Mouse (Mus musculus) intestine, postnatal 0 days (tissue): ENCODE results near the gene Smarcd3. TPM values are rescaled to one million over a fixed set of nuclear protein-coding genes. Genes with fewer than 3 reads are reported as not detected.

ENCODE experiments used
- ATAC-seq: fragments of 200-750 bp; cut with Nextera tagmentation; 2 replicates; pipeline ENCODE4 v1.8.0; 2017; ENCODE audit warnings: mild to moderate bottlenecking, moderate TSS enrichment, moderate library complexity
- H3K27ac ChIP-seq: fragments of 300-500 bp; sonication (generic); 2 replicates; pipeline ENCODE4 v1.5.1; 2014; ENCODE audit warnings: mild to moderate bottlenecking, low read depth, low read length, moderate library complexity
- H3K27me3 ChIP-seq: fragments of 300-500 bp; sonication (generic); replicated peaks from 2 replicates; pipeline ENCODE4 v1.6.1; 2014; ENCODE audit warnings: low read length, mixed read lengths; ENCODE audit not compliant: control insufficient read depth, insufficient read depth
- H3K36me3 ChIP-seq: fragments of 300-500 bp; sonication (generic); 2 replicates; pipeline ENCODE4 v1.6.1; 2014; ENCODE audit warnings: mild to moderate bottlenecking, moderate library complexity; ENCODE audit not compliant: control insufficient read depth, insufficient read depth
- H3K4me1 ChIP-seq: fragments of 300-500 bp; sonication (generic); replicated peaks from 2 replicates; pipeline ENCODE4 v1.6.1; 2014; ENCODE audit warnings: antibody characterized with exemption, low read length, mixed read lengths; ENCODE audit not compliant: control insufficient read depth, insufficient read depth
- H3K4me2 ChIP-seq: fragments of 300-500 bp; sonication (generic); replicated peaks from 2 replicates; pipeline ENCODE4 v1.6.1; 2014; ENCODE audit warnings: low read depth, mild to moderate bottlenecking, moderate library complexity
- H3K4me3 ChIP-seq: fragments of 300-500 bp; sonication (generic); 2 replicates; pipeline ENCODE4 v1.5.1; 2014; ENCODE audit warnings: low read depth, low read length
- H3K9ac ChIP-seq: fragments of 300-500 bp; sonication (generic); 2 replicates; pipeline ENCODE4 v1.6.1; 2014; ENCODE audit warnings: mild to moderate bottlenecking, low read depth, low read length
- H3K9me3 ChIP-seq: fragments of 300-500 bp; sonication (generic); 2 replicates; pipeline ENCODE4 v1.6.1; 2016; ENCODE audit warnings: mixed run types; ENCODE audit not compliant: control insufficient read depth
- CTCF ChIP-seq: sonication (generic); IDR thresholded peaks from 2 replicates; pipeline ENCODE4 v1.5.1; 2016; ENCODE audit warnings: low read depth, mild to moderate bottlenecking, control low read depth, antibody characterized with exemption, moderate library complexity
- WGBS: fragments of 180-500 bp; shearing (Covaris S2); extraction: QIAGEN DNeasy Blood & Tissue Kit; methylation state at CpG from one replicate; pipeline ENCODE4 v1.1.7; 2014; 5-methylcytosine and 5-hydroxymethylcytosine counted together
- polyA plus RNA-seq: library from polyadenylated mRNA; unstranded; fragments of >200 nt; fragmentation: Nextera tagmentation; extraction: Ambion mirVana; gene quantifications from 2 replicates; pipeline ENCODE4 v1.2.1, GENCODE M21; 2015

Gene Smarcd3
- polyA plus RNA-seq, 1 experiment from 2014 or later: 6.6 TPM

GRCm38 (mm10) chr5:24604080-24604655 is 20.0 kb downstream of the Smarcd3 start:
- no peak for TF ChIP-seq CTCF
- H3K27me3 ChIP-seq: peaks cover 17% of the 10 kb centered on the region
- H3K36me3 ChIP-seq: no peaks in the 10 kb centered on the region
- H3K9me3 ChIP-seq: no peaks in the 10 kb centered on the region
- peak overlapping the region; percentile 58 for H3K4me3 ChIP-seq
- 33% methylated on average over 12 of the region's 12 CpGs for WGBS
- H3K4me1 ChIP-seq: 0 out of 2 replicates have a peak, but pooled peaks cover 3% of the 10 kb centered on the region
- H3K9ac ChIP-seq: no peak overlapping the region; the same call in 1 of the 2 replicates
- peak overlapping the region; percentile 80 for H3K4me2 ChIP-seq
- no peak for ATAC-seq
- no peak overlapping the region for H3K27ac ChIP-seq

- Histone ChIP-seq H3K27ac (peak overlapping the region; percentile 35; the same call in 1 of the 2 replicates), H3K9me3 (no peaks in the 10 kb centered on the region), H3K4me1 (0 out of 2 replicates have a peak, but pooled peaks cover 3% of the 10 kb centered on the region), H3K9ac (no peak overlapping the region), H3K27me3 (peaks cover 24% of the 10 kb centered on the region), H3K4me2 (peak overlapping the region; percentile 96), H3K36me3 (no peaks in the 10 kb centered on the region), H3K4me3 (peak overlapping the region; percentile 62; the same call in 1 of the 2 replicates)
- ATAC-seq: no peak
- WGBS: 65% methylated on average over 8 of the region's 8 CpGs
- no peak for TF ChIP-seq CTCF
Observed at GRCm38 (mm10) chr5:24603431-24604010, 20.7 kb downstream of the Smarcd3 start.

- Histone ChIP-seq H3K9me3 (no peaks in the 10 kb centered on the region), H3K4me2 (peak overlapping the region; percentile 96), H3K4me1 (peaks cover 3% of the 10 kb centered on the region; the same call in 1 of the 2 replicates), H3K36me3 (no peaks in the 10 kb centered on the region), H3K9ac (no peak overlapping the region; the same call in 1 of the 2 replicates), H3K4me3 (peak overlapping the region; percentile 62), H3K27ac (peak overlapping the region; percentile 89), H3K27me3 (peaks cover 28% of the 10 kb centered on the region)
- 1% methylated on average over 16 of the region's 16 CpGs for WGBS
- peak; percentile 56 for ATAC-seq
- no peak for TF ChIP-seq CTCF
Observed at GRCm38 (mm10) chr5:24602751-24603343, 21.4 kb downstream of the Smarcd3 start.

DNA sequence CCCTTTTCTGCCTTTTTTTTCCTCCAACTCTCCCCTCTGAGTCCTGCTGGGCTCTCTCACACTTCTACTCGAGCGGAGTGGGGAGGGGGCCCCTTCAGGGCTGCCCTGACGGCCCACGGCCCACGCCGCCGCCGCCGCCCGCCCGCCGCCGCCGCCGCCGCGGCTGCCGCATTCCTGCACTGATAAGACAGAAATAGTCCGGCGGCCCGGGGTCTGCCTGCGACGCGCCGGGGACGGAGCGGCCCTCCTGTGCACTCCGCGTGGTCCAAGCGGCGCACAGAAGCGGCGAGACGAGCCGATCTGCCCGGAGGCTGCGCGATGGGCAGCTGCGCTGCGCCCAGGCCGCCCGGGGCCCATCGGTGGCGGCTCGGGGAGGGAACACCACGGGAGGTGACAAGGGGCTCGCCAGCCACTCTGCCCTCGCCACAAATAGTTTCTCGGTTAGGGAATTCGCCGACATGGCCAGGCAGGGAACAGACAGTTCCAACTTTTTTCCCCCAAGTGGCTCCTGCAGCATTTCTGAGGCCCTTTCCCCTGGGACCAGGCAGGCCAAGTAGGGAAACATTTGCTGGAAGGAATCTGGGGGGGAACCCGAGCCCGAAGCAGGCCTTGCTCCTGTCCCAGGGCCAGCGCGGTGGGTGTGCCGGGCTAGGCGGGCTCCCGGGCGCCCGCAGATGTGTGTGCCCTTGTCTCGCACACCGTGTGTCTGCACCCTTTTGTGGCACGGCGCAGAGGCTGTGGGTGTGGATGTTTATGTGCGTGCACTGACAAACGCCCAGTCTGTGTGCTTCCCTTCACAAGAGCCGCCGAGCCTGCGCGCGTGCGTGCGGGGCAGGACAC is 22.1 kb downstream of the Smarcd3 start:
- no peaks in the 10 kb centered on the region for H3K36me3 ChIP-seq
- TF ChIP-seq CTCF: no peak
- H3K9me3 ChIP-seq: no peaks in the 10 kb centered on the region
- peak; percentile 40 for ATAC-seq
- peaks cover 28% of the 10 kb centered on the region for H3K27me3 ChIP-seq
- WGBS: under 1% methylated on average over 72 of the region's 73 CpGs
- peak overlapping the region; percentile 62 for H3K4me3 ChIP-seq
- peak overlapping the region; percentile 62 for H3K9ac ChIP-seq
- H3K4me2 ChIP-seq: peak overlapping the region; percentile 96
- peaks cover 3% of the 10 kb centered on the region; the same call in 1 of the 2 replicates for H3K4me1 ChIP-seq
- H3K27ac ChIP-seq: peak overlapping the region; percentile 89

GRCm38 (mm10) chr5:24601071-24601835 is 23.0 kb downstream of the Smarcd3 start:
- H3K9me3 ChIP-seq: no peaks in the 10 kb centered on the region
- no peak for ATAC-seq
- WGBS: 4% methylated on average over 30 of the region's 33 CpGs
- peaks cover 28% of the 10 kb centered on the region for H3K27me3 ChIP-seq
- peak overlapping the region; percentile 89; the same call in 1 of the 2 replicates for H3K27ac ChIP-seq
- TF ChIP-seq CTCF: no peak
- peak overlapping the region; percentile 96 for H3K4me2 ChIP-seq
- H3K4me1 ChIP-seq: peaks cover 3% of the 10 kb centered on the region; the same call in 1 of the 2 replicates
- peak overlapping the region; percentile 62 for H3K4me3 ChIP-seq
- H3K36me3 ChIP-seq: no peaks in the 10 kb centered on the region
- H3K9ac ChIP-seq: peak overlapping the region; percentile 62
